24 mouse cellular contexts compared by ENCODE assay signal in the genomic region with DNA sequence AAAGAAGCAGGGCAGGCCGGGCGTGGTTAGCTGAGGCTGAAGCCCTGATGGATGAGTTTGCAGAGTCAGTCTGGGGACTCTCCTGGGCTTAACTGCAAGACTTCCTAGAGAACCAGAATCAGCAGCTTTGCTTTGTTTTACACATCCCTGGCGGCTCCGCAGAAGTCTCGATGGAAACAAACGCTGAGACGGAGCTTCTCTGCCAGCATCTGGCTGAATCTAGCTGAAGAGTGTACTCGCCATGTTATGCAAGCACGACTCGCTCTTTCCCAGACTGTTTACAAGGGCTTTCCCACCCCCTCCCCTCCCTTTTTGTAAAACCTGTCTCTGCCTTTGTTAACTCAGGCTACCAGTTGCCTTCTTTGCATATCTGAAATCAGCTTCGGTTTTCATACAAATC. TPM values are rescaled to one million over a fixed set of nuclear protein-coding genes. Genes with fewer than 3 reads are reported as not detected.
DNase-seq lines count a peak whose midpoint lies in the region; ATAC-seq and TF ChIP-seq lines count a peak whose summit lies in the region.
"Had no signal": no experiment of that assay in that cellular context is flagged by ENCODE, and none has a peak within 500 bp of the region (broad histone marks: within the 10 kb centered on the region; RNA-seq: fewer than 3 reads in every experiment).

No protein-coding gene starts in this region.

- H3K4me2 ChIP-seq in forebrain, postnatal 0 days (ENCODE audit: low read depth), result no peak overlapping the region
- H3K4me2 ChIP-seq in stomach, postnatal 0 days (replicated peaks; ENCODE audit: low read depth), result no peak overlapping the region
- no peak overlapping the region for H3K4me2 ChIP-seq in intestine, postnatal 0 days (replicated peaks; ENCODE audit: low read depth)
- H3K4me2 ChIP-seq: hindbrain, embryonic 12.5 days; liver, embryonic 15.5 days; neural tube, embryonic 15.5 days; stomach, embryonic 15.5 days had no signal

- DNase-seq in forebrain, postnatal 0 days, result peak; percentile 59
- no peak for DNase-seq in forebrain, embryonic 10.5 days (ENCODE audit: extremely low spot score, low spot score)
- peak; percentile 47 to 79 for DNase-seq in left cerebral cortex, postnatal 14 days (ENCODE audit: low spot score in 2 of 2)
- no peak for DNase-seq in left cerebral cortex, postnatal 10 days (ENCODE audit: extremely low spot score in 1 of 2, low spot score in 2 of 2)
- peak; percentile 52 for DNase-seq in ZHBTc4 (ENCODE audit: low read depth, low spot score)
- DNase-seq in right cerebral cortex, postnatal 14 days, result peak; percentile 26
- DNase-seq in stomach, postnatal 0 days (ENCODE audit: low spot score), result no peak
- DNase-seq: adrenal gland, postnatal 14 days; cerebellum, adult 2 months; gastrocnemius, postnatal 25 days; lung, postnatal 10 days; thymus, postnatal 25 days had no signal

- TF ChIP-seq EP300 in stomach, postnatal 0 days (optimal IDR thresholded peaks at IDR 0.05), result no peak

- H3K4me1 ChIP-seq in forebrain, postnatal 0 days (ENCODE audit: insufficient read depth), result no peaks in the 10 kb centered on the region
- no peaks in the 10 kb centered on the region for H3K4me1 ChIP-seq in forebrain, embryonic 10.5 days
- H3K4me1 ChIP-seq in stomach, postnatal 0 days (replicated peaks; ENCODE audit: control insufficient read depth, insufficient read depth), result no peaks in the 10 kb centered on the region
- no peaks in the 10 kb centered on the region for H3K4me1 ChIP-seq in intestine, postnatal 0 days (replicated peaks; ENCODE audit: control insufficient read depth, insufficient read depth, low read length)
- H3K4me1 ChIP-seq: embryonic facial prominence, embryonic 10.5 days; liver, embryonic 15.5 days; megakaryocyte, embryonic 14.5 days; neural tube, embryonic 15.5 days; stomach, embryonic 15.5 days had no signal

- no peak overlapping the region for H3K27ac ChIP-seq in forebrain, postnatal 0 days (ENCODE audit: low read depth, low read length)
- no peak overlapping the region for H3K27ac ChIP-seq in forebrain, embryonic 10.5 days
- H3K27ac ChIP-seq in stomach, postnatal 0 days (replicated peaks), result no peak overlapping the region
- H3K27ac ChIP-seq in intestine, postnatal 0 days (ENCODE audit: low read depth, low read length), result no peak overlapping the region
- H3K27ac ChIP-seq: embryonic facial prominence, embryonic 10.5 days; hindbrain, embryonic 12.5 days; liver, embryonic 15.5 days; neural tube, embryonic 15.5 days; stomach, embryonic 15.5 days had no signal

- TF ChIP-seq CTCF in forebrain, postnatal 0 days (IDR thresholded peaks at IDR 0.05; ENCODE audit: low read depth), result no peak
- no peak for TF ChIP-seq CTCF in stomach, postnatal 0 days (IDR thresholded peaks at IDR 0.05; ENCODE audit: low read depth)
- TF ChIP-seq CTCF in intestine, postnatal 0 days (IDR thresholded peaks at IDR 0.05; ENCODE audit: low read depth), result no peak

- H3K27me3 ChIP-seq in forebrain, postnatal 0 days (ENCODE audit: insufficient read depth, low read length), result no peaks in the 10 kb centered on the region
- H3K27me3 ChIP-seq in forebrain, embryonic 10.5 days (ENCODE audit: poor library complexity, severe bottlenecking), result no peaks in the 10 kb centered on the region
- no peaks in the 10 kb centered on the region for H3K27me3 ChIP-seq in stomach, postnatal 0 days (ENCODE audit: control insufficient read depth, insufficient read depth, low read length)
- no peaks in the 10 kb centered on the region for H3K27me3 ChIP-seq in intestine, postnatal 0 days (replicated peaks; ENCODE audit: control insufficient read depth, insufficient read depth, low read length)
- H3K27me3 ChIP-seq: hindbrain, embryonic 12.5 days; liver, embryonic 15.5 days; neural tube, embryonic 15.5 days; stomach, embryonic 15.5 days had no signal

- intact Hi-C loops in left cerebral cortex, postnatal 14 days (cut with DNase I), result no loop called here
- intact Hi-C loops in left cerebral cortex, postnatal 10 days (cut with DNase I), result no loop called here

- H3K4me3 ChIP-seq in forebrain, postnatal 0 days (ENCODE audit: low read depth, low read length), result no peak overlapping the region
- no peak overlapping the region for H3K4me3 ChIP-seq in forebrain, embryonic 10.5 days
- no peak overlapping the region for H3K4me3 ChIP-seq in stomach, postnatal 0 days (ENCODE audit: low read depth, low read length)
- H3K4me3 ChIP-seq in intestine, postnatal 0 days (ENCODE audit: low read depth, low read length), result no peak overlapping the region
- H3K4me3 ChIP-seq: embryonic facial prominence, embryonic 10.5 days; hindbrain, embryonic 12.5 days; liver, embryonic 15.5 days; megakaryocyte, embryonic 14.5 days; neural tube, embryonic 15.5 days; stomach, embryonic 15.5 days had no signal

- H3K9ac ChIP-seq in forebrain, postnatal 0 days, result no peak overlapping the region
- H3K9ac ChIP-seq in stomach, postnatal 0 days (ENCODE audit: low read length), result no peak overlapping the region
- no peak overlapping the region for H3K9ac ChIP-seq in intestine, postnatal 0 days (ENCODE audit: low read depth, low read length)
- H3K9ac ChIP-seq: hindbrain, embryonic 12.5 days; liver, embryonic 15.5 days; neural tube, embryonic 15.5 days; stomach, embryonic 15.5 days had no signal

- 25% methylated on average over 11 of the region's 11 CpGs for WGBS in forebrain, postnatal 0 days
- WGBS in forebrain, embryonic 10.5 days, result 37% methylated on average over 11 of the region's 11 CpGs
- 13% methylated on average over 11 of the region's 11 CpGs for WGBS in stomach, postnatal 0 days
- WGBS in intestine, postnatal 0 days, result 26% methylated on average over 11 of the region's 11 CpGs

- ATAC-seq in forebrain, postnatal 0 days, result peak; percentile 73
- no peak for ATAC-seq in stomach, postnatal 0 days (ENCODE audit: low FRiP score, low TSS enrichment)
- no peak for ATAC-seq in intestine, postnatal 0 days
- ATAC-seq: activated CD4-positive, CD25-positive, alpha-beta regulatory T cell, adult 4 months; intestine, embryonic 16.5 days had no signal

- no peaks in the 10 kb centered on the region for H3K36me3 ChIP-seq in forebrain, postnatal 0 days (ENCODE audit: insufficient read depth)
- H3K36me3 ChIP-seq in forebrain, embryonic 10.5 days (replicated peaks), result no peaks in the 10 kb centered on the region
- H3K36me3 ChIP-seq in stomach, postnatal 0 days (ENCODE audit: control insufficient read depth, insufficient read depth, low read length), result no peaks in the 10 kb centered on the region
- H3K36me3 ChIP-seq in intestine, postnatal 0 days (ENCODE audit: control insufficient read depth, insufficient read depth), result no peaks in the 10 kb centered on the region
- H3K36me3 ChIP-seq: embryonic facial prominence, embryonic 10.5 days; hindbrain, embryonic 12.5 days; liver, embryonic 15.5 days; neural tube, embryonic 15.5 days; stomach, embryonic 15.5 days had no signal

- no peaks in the 10 kb centered on the region for H3K9me3 ChIP-seq in forebrain, postnatal 0 days (ENCODE audit: low read length)
- H3K9me3 ChIP-seq in forebrain, embryonic 10.5 days, result no peaks in the 10 kb centered on the region
- no peaks in the 10 kb centered on the region for H3K9me3 ChIP-seq in stomach, postnatal 0 days (ENCODE audit: control insufficient read depth, low read length)
- H3K9me3 ChIP-seq in intestine, postnatal 0 days (ENCODE audit: control insufficient read depth), result no peaks in the 10 kb centered on the region
- H3K9me3 ChIP-seq: embryonic facial prominence, embryonic 10.5 days; hindbrain, embryonic 12.5 days; liver, embryonic 15.5 days; neural tube, embryonic 15.5 days; stomach, embryonic 15.5 days had no signal

RNA-seq across cellular contexts. Expression of a gene that starts 46.0 kb away (rescaled TPM):
- 113 and 117 TPM in 2 replicates for total RNA-seq in forebrain, postnatal 0 days (2014; rRNA removed)
- 213 and 225 TPM in 2 replicates for polyA plus RNA-seq in forebrain, postnatal 0 days (2015; fragmentation: Nextera tagmentation; extraction: Ambion mirVana)
- polyA plus RNA-seq in forebrain, embryonic 10.5 days (2016; fragmentation: Nextera tagmentation; extraction: Ambion mirVana), result 186 TPM in 2 replicates
- total RNA-seq in left cerebral cortex, postnatal 14 days (2021), result 100 to 1,000 TPM; 163 to 166 TPM
- total RNA-seq in left cerebral cortex, postnatal 10 days (2021), result 100 to 1,000 TPM; 153 to 159 TPM
- polyA plus RNA-seq in stomach, postnatal 0 days (2015; fragmentation: Nextera tagmentation; extraction: Ambion mirVana), result 233 and 234 TPM in 2 replicates
- polyA plus RNA-seq in intestine, postnatal 0 days (2015; fragmentation: Nextera tagmentation; extraction: Ambion mirVana), result 236 and 238 TPM in 2 replicates

RNA-seq across cellular contexts. Expression of a gene that starts 50.0 kb away (rescaled TPM):
- 0.23 TPM in 1 of 2 replicates, not detected in the other for total RNA-seq in forebrain, postnatal 0 days (2014; rRNA removed)
- polyA plus RNA-seq in forebrain, postnatal 0 days (2015; fragmentation: Nextera tagmentation; extraction: Ambion mirVana), result 0.09 and 0.12 TPM in 2 replicates
- 0.05 and 0.10 TPM in 2 replicates for polyA plus RNA-seq in forebrain, embryonic 10.5 days (2016; fragmentation: Nextera tagmentation; extraction: Ambion mirVana)
- total RNA-seq in left cerebral cortex, postnatal 14 days (2021), result under 1 TPM; 0.19 to 0.24 TPM
- under 1 TPM; 0.30 to 0.54 TPM for total RNA-seq in left cerebral cortex, postnatal 10 days (2021)
- not detected in 2 replicates for polyA plus RNA-seq in stomach, postnatal 0 days (2015; fragmentation: Nextera tagmentation; extraction: Ambion mirVana)
- not detected in 2 replicates for polyA plus RNA-seq in intestine, postnatal 0 days (2015; fragmentation: Nextera tagmentation; extraction: Ambion mirVana)
- total RNA-seq: adrenal gland, postnatal 14 days; gastrocnemius, postnatal 25 days had no signal
- polyA plus RNA-seq: activated CD4-positive, CD25-positive, alpha-beta regulatory T cell, adult 4 months; heart, postnatal 0 days; hindbrain, embryonic 12.5 days; intestine, embryonic 16.5 days; kidney, embryonic 16.5 days; liver, embryonic 15.5 days; spleen, adult 2 months; stomach, embryonic 15.5 days had no signal

Comparison
In these comparisons a context has a peak if more than half of its experiments do, and no peak if none do; other contexts are left out.
1. DNase-seq: peak in forebrain, postnatal 0 days (single experiment), left cerebral cortex, postnatal 14 days (2 of 2), ZHBTc4 (single experiment) and right cerebral cortex, postnatal 14 days (single experiment); none in forebrain, embryonic 10.5 days (single experiment), left cerebral cortex, postnatal 10 days (0 of 2) and stomach, postnatal 0 days (single experiment).